Mouse (Mus musculus) forebrain, embryonic 11.5 days (tissue): Measurements from ENCODE around the gene Dcn. TPM values are rescaled to one million over a fixed set of nuclear protein-coding genes. Genes with fewer than 3 reads are reported as not detected.

Source experiments
- ATAC-seq: fragments of 200-750 bp; cut with Nextera tagmentation; replicated peaks from 2 replicates; pipeline ENCODE4 v1.8.0; 2017; ENCODE audit warnings: moderate TSS enrichment; ENCODE audit not compliant: low FRiP score
- DNase-seq: peaks from one replicate; pipeline ENCODE4 v3.0.0-alpha.2; 2017; ENCODE audit warnings: low spot score
- H3K27ac ChIP-seq: fragments of 300-500 bp; sonication (generic); 2 replicates; pipeline ENCODE4 v1.5.1; 2014; ENCODE audit warnings: low read depth, low read length
- H3K27me3 ChIP-seq: fragments of 300-500 bp; sonication (generic); 2 replicates; pipeline ENCODE4 v1.6.1; 2014; ENCODE audit warnings: mild to moderate bottlenecking, low read length, mixed read lengths; ENCODE audit not compliant: control insufficient read depth, insufficient read depth
- H3K36me3 ChIP-seq: fragments of 300-500 bp; sonication (generic); 2 replicates; pipeline ENCODE4 v1.6.1; 2014; ENCODE audit warnings: mild to moderate bottlenecking, low read length, moderate library complexity, mixed read lengths; ENCODE audit not compliant: control insufficient read depth, insufficient read depth
- H3K4me1 ChIP-seq: fragments of 300-500 bp; sonication (generic); replicated peaks from 2 replicates; pipeline ENCODE4 v1.6.1; 2014; ENCODE audit warnings: low read length, mixed read lengths; ENCODE audit not compliant: control insufficient read depth, insufficient read depth
- H3K4me2 ChIP-seq: fragments of 300-500 bp; sonication (generic); 2 replicates; pipeline ENCODE4 v1.6.1; 2014; ENCODE audit warnings: low read depth, mild to moderate bottlenecking, low read length, moderate library complexity, mixed read lengths; ENCODE audit not compliant: severe bottlenecking
- H3K4me3 ChIP-seq: fragments of 300-500 bp; sonication (generic); 2 replicates; pipeline ENCODE4 v1.5.1; 2014; ENCODE audit warnings: low read depth, low read length
- H3K9ac ChIP-seq: fragments of 300-500 bp; sonication (generic); 2 replicates; pipeline ENCODE4 v1.6.1; 2014; ENCODE audit warnings: low read length
- H3K9me3 ChIP-seq: fragments of 300-500 bp; sonication (generic); 2 replicates; pipeline ENCODE4 v1.6.1; 2016; ENCODE audit warnings: low read length, mixed read lengths; ENCODE audit not compliant: control insufficient read depth
- WGBS: fragments of 180-500 bp; shearing (Covaris S2); extraction: QIAGEN DNeasy Blood & Tissue Kit; methylation state at CpG from one replicate; pipeline ENCODE4 v1.1.7; 2014; 5-methylcytosine and 5-hydroxymethylcytosine counted together
- polyA plus RNA-seq: library from polyadenylated mRNA; unstranded; fragments of >200 nt; fragmentation: Nextera tagmentation; extraction: Ambion mirVana; gene quantifications from 2 replicates; pipeline ENCODE4 v1.2.1, GENCODE M21; 2014

Gene Dcn
- polyA plus RNA-seq, 1 experiment from 2014 or later, result 15.1 TPM

DNA sequence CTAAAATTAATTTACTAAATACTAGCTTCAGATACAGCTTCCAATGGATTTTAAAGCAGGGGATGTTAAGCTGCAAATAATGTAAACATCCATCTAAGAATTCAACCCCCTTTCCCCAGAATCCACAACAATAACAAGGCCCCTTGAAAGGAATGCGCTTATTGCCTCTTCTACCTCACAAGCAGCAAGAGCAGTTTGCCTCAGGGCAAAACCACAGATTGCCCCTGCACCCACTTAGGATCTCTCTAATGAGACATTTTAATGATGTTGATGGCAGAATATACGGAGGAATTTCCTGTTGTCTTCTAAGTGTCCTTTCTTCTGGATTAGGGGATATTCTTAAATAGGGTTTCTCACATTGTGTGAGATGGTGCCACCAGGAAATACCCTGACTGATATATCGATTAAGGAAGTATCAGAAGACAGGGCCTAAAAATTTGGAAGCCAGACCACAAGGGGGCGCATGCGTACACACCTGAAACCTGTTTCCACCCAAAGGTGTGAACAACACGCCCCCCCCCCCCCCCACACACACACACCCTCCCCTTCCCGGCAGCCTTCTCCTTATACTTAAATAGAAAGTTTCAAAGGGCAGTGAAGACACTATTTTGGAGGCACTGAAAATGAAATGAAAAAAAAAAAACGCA is 88.2 kb downstream of the Dcn start:
- Histone ChIP-seq H3K4me3 (no peak overlapping the region), H3K27me3 (no peaks in the 10 kb centered on the region), H3K27ac (no peak overlapping the region), H3K9ac (no peak overlapping the region), H3K4me2 (no peak overlapping the region), H3K9me3 (no peaks in the 10 kb centered on the region), H3K36me3 (no peaks in the 10 kb centered on the region), H3K4me1 (no peaks in the 10 kb centered on the region)
- peak; percentile 55 for DNase-seq
- WGBS, result 53% methylated on average over 8 of the region's 8 CpGs
- ATAC-seq, result no peak; the same call in 1 of the 2 replicates

Other genes starting within 250 kb of the Dcn start
- 95.2 and 97.7 TPM in 2 replicates for gene Lum, start 85.5 kb downstream of the Dcn start, polyA plus RNA-seq
- gene Kera, start 127.3 kb downstream of the Dcn start, polyA plus RNA-seq, result 0.37 and 0.49 TPM in 2 replicates
- gene Epyc, start 164.5 kb downstream of the Dcn start, polyA plus RNA-seq, result 3.2 and 3.5 TPM in 2 replicates
- not detected in 2 replicates for gene Ccer1, start 213.4 kb downstream of the Dcn start, polyA plus RNA-seq
- gene C030005K15Rik, start 247.1 kb downstream of the Dcn start, polyA plus RNA-seq, result not detected in 2 replicates